Mouse (Mus musculus) lung, adult 2 months (tissue): ENCODE data around the gene Cckar.

ENCODE experiments used
- CTCF ChIP-seq: fragments of 200-500 bp; IDR thresholded peaks from 2 replicates; pipeline ENCODE4 v1.5.1; 2011; ENCODE audit warnings: mild to moderate bottlenecking, low read length, control low read depth; ENCODE audit not compliant: insufficient read depth
- POLR2A ChIP-seq: fragments of 200-500 bp; IDR thresholded peaks from 2 replicates; pipeline ENCODE4 v1.6.1; 2011; ENCODE audit warnings: low read depth, mild to moderate bottlenecking, control low read depth, low read length, borderline replicate concordance; ENCODE audit errors: extremely low read depth

- TF ChIP-seq CTCF (no peak), POLR2A (no peak)
Observed at GRCm38 (mm10) chr5:53708191-53708590, 686 bp upstream of the Cckar start.
